Mouse (Mus musculus) testis, adult 2 months (tissue): ENCODE results near the gene 1110017D15Rik.

Experiments
- CTCF ChIP-seq: fragments of 200-500 bp; IDR thresholded peaks from 2 replicates; pipeline ENCODE4 v1.5.1; 2012; ENCODE audit warnings: low read depth, mild to moderate bottlenecking, inconsistent platforms, low read length, moderate library complexity; ENCODE audit not compliant: control insufficient read depth, insufficient read depth, insufficient replicate concordance
- POLR2A ChIP-seq: fragments of 200-500 bp; IDR thresholded peaks from 2 replicates; pipeline ENCODE4 v1.6.1; 2012; ENCODE audit warnings: low read depth, mild to moderate bottlenecking, inconsistent platforms, low read length, moderate library complexity; ENCODE audit not compliant: control insufficient read depth

- TF ChIP-seq CTCF = no peak
- no peak for TF ChIP-seq POLR2A
Observed at GRCm38 (mm10) chr4:41523839-41524238, 6.7 kb upstream of the 1110017D15Rik start.
